Mouse (Mus musculus) myocyte (in vitro differentiated cells): Measurements from ENCODE around the gene Tfeb. TPM values are rescaled to one million over a fixed set of nuclear protein-coding genes. Genes with fewer than 3 reads are reported as not detected.

Experiments used
- H3K27me3 ChIP-seq: one replicate; pipeline ENCODE4 v1.6.1; 2011; ENCODE audit not compliant: control insufficient read depth, insufficient read depth, insufficient read length
- H3K36me3 ChIP-seq: one replicate; pipeline ENCODE4 v1.6.1; 2011; ENCODE audit not compliant: control insufficient read depth, insufficient read depth
- H3K4me2 ChIP-seq: one replicate; pipeline ENCODE4 v1.6.1; 2011; ENCODE audit warnings: low read depth, control low read depth
- H3K4me3 ChIP-seq: one replicate; pipeline ENCODE4 v1.5.1; 2011; ENCODE audit warnings: mild to moderate bottlenecking, control low read depth, moderate library complexity
- H3K79me2 ChIP-seq: one replicate; pipeline ENCODE4 v1.6.1; 2011; ENCODE audit not compliant: control insufficient read depth, insufficient read depth
- H3ac ChIP-seq: one replicate; pipeline ENCODE4 v1.6.1; 2011; ENCODE audit not compliant: control insufficient read depth, insufficient read length
- CEBPB ChIP-seq: IDR thresholded peaks from 2 replicates; pipeline ENCODE4 v1.6.1; 2011; ENCODE audit warnings: mild to moderate bottlenecking, moderate library complexity; ENCODE audit not compliant: poor library complexity, insufficient read depth, severe bottlenecking
- E2F4 ChIP-seq: IDR thresholded peaks from one replicate; pipeline ENCODE4 v1.6.1; 2011; ENCODE audit warnings: mild to moderate bottlenecking, control low read depth, moderate library complexity; ENCODE audit not compliant: insufficient read depth
- MAX ChIP-seq: IDR thresholded peaks from one replicate; pipeline ENCODE4 v1.6.1; 2011; ENCODE audit warnings: low read depth, mild to moderate bottlenecking, control low read depth
- MYOD1 ChIP-seq, 3 experiments: IDR thresholded peaks; one replicate each; pipeline ENCODE4 v1.6.1; 2011; ENCODE audit warnings: control low read depth in 2 of 3, low read depth in 2 of 3, mild to moderate bottlenecking in 2 of 3, moderate library complexity in 1 of 3; ENCODE audit not compliant: insufficient read length in 2 of 3, control insufficient read depth in 1 of 3
- MYOG ChIP-seq, 3 experiments: IDR thresholded peaks; one replicate each; pipeline ENCODE4 v1.6.1; 2011; ENCODE audit warnings: control low read depth in 2 of 3, low read depth in 2 of 3, mild to moderate bottlenecking in 2 of 3; ENCODE audit not compliant: insufficient read length in 2 of 3, control insufficient read depth in 1 of 3, insufficient read depth in 1 of 3
- POLR2A ChIP-seq: IDR thresholded peaks from one replicate; pipeline ENCODE4 v1.6.1; 2011; ENCODE audit warnings: low read depth, mild to moderate bottlenecking, control low read depth, moderate library complexity; ENCODE audit not compliant: insufficient read length
- POLR2AphosphoS2 ChIP-seq: IDR thresholded peaks from one replicate; pipeline ENCODE4 v1.6.1; 2011; ENCODE audit warnings: low read depth, control low read depth; ENCODE audit not compliant: insufficient read length
- REST ChIP-seq: IDR thresholded peaks from one replicate; pipeline ENCODE4 v1.6.1; 2011; ENCODE audit warnings: mild to moderate bottlenecking, control low read depth, moderate library complexity; ENCODE audit not compliant: insufficient read depth, insufficient read length
- SRF ChIP-seq: IDR thresholded peaks from one replicate; pipeline ENCODE4 v1.6.1; 2011; ENCODE audit warnings: low read depth; ENCODE audit not compliant: control insufficient read depth, insufficient read length
- TCF12 ChIP-seq: IDR thresholded peaks from one replicate; pipeline ENCODE4 v1.6.1; 2011; ENCODE audit warnings: mild to moderate bottlenecking, control low read depth; ENCODE audit not compliant: poor library complexity, insufficient read depth, severe bottlenecking
- TCF3 ChIP-seq: IDR thresholded peaks from one replicate; pipeline ENCODE4 v1.6.1; 2011; ENCODE audit warnings: low read depth, control low read depth; ENCODE audit not compliant: insufficient read length
- USF1 ChIP-seq: IDR thresholded peaks from one replicate; pipeline ENCODE4 v1.6.1; 2011; ENCODE audit warnings: low read depth, mild to moderate bottlenecking, control low read depth, moderate library complexity
- polyA plus RNA-seq: library from polyadenylated mRNA; unstranded; fragments of >200 nt; fragmentation: generic; extraction: Trizol; gene quantifications from one replicate; pipeline ENCODE4 v1.2.1, GENCODE M21; 2012; ENCODE audit warnings: missing spikeins

The Tfeb gene
- polyA plus RNA-seq, 1 experiment, result 16.5 TPM

GRCm38 (mm10) chr17:47738879-47739798 lies 2.3 kb downstream of the Tfeb start:
- no peaks in the 10 kb centered on the region for H3K36me3 ChIP-seq
- TF ChIP-seq TCF3 (no peak), MYOD1 (IDR thresholded peaks at IDR 0.05; ENCODE audit: control insufficient read depth in 1 of 3, insufficient read length in 2 of 3, low read depth in 2 of 3) (peak in 2 of 3 experiments; percentile 7 to 43), MYOG (IDR thresholded peaks at IDR 0.05; ENCODE audit: control insufficient read depth in 1 of 3, insufficient read depth in 1 of 3, insufficient read length in 2 of 3, low read depth in 2 of 3) (peak in 1 of 3 experiments; percentile 14)
- no peaks in the 10 kb centered on the region for H3K79me2 ChIP-seq
- no peaks in the 10 kb centered on the region for H3K27me3 ChIP-seq
- peak overlapping the region; percentile 93 for H3K4me2 ChIP-seq
- no peak overlapping the region for H3ac ChIP-seq
- peak overlapping the region; percentile 41 for H3K4me3 ChIP-seq

- no peaks in the 10 kb centered on the region for H3K27me3 ChIP-seq
- H3K4me3 ChIP-seq, result no peak overlapping the region
- TF ChIP-seq POLR2AphosphoS2 (no peak), TCF3 (no peak), E2F4 (no peak), USF1 (no peak), MYOD1 (IDR thresholded peaks at IDR 0.05; ENCODE audit: control insufficient read depth in 1 of 3, insufficient read length in 2 of 3, low read depth in 2 of 3) (no peak), MAX (no peak), REST (no peak), POLR2A (no peak), SRF (no peak), CEBPB (no peak), MYOG (IDR thresholded peaks at IDR 0.05; ENCODE audit: control insufficient read depth in 1 of 3, insufficient read depth in 1 of 3, insufficient read length in 2 of 3, low read depth in 2 of 3) (no peak), TCF12 (no peak)
- H3K4me2 ChIP-seq, result no peak overlapping the region
- H3K79me2 ChIP-seq, result no peaks in the 10 kb centered on the region
- no peak overlapping the region for H3ac ChIP-seq
- no peaks in the 10 kb centered on the region for H3K36me3 ChIP-seq
Observed at GRCm38 (mm10) chr17:47740186-47740585, 3.4 kb downstream of the Tfeb start.

GRCm38 (mm10) chr17:47742991-47743734 lies 6.3 kb downstream of the Tfeb start:
- Histone ChIP-seq H3K4me2 (no peak overlapping the region), H3ac (no peak overlapping the region), H3K79me2 (no peaks in the 10 kb centered on the region), H3K4me3 (no peak overlapping the region), H3K36me3 (no peaks in the 10 kb centered on the region), H3K27me3 (no peaks in the 10 kb centered on the region)
- TF ChIP-seq TCF3 (no peak), MYOD1 (IDR thresholded peaks at IDR 0.05; ENCODE audit: control insufficient read depth in 1 of 3, insufficient read length in 2 of 3, low read depth in 2 of 3) (no peak), USF1 (no peak), TCF12 (no peak), E2F4 (no peak)

GRCm38 (mm10) chr17:47744086-47744485 lies 7.3 kb downstream of the Tfeb start:
- H3K4me3 ChIP-seq, result no peak overlapping the region
- H3K4me2 ChIP-seq, result no peak overlapping the region
- no peak for TF ChIP-seq MYOD1 (IDR thresholded peaks at IDR 0.05; ENCODE audit: control insufficient read depth in 1 of 3, insufficient read length in 2 of 3, low read depth in 2 of 3)
- no peak for TF ChIP-seq MAX
- no peak for TF ChIP-seq POLR2AphosphoS2
- no peak for TF ChIP-seq REST
- TF ChIP-seq CEBPB, result no peak
- no peak for TF ChIP-seq SRF
- no peak for TF ChIP-seq POLR2A
- no peak for TF ChIP-seq TCF12
- no peak for TF ChIP-seq MYOG (IDR thresholded peaks at IDR 0.05; ENCODE audit: control insufficient read depth in 1 of 3, insufficient read depth in 1 of 3, insufficient read length in 2 of 3, low read depth in 2 of 3)
- no peak overlapping the region for H3ac ChIP-seq
- no peaks in the 10 kb centered on the region for H3K36me3 ChIP-seq
- H3K79me2 ChIP-seq, result no peaks in the 10 kb centered on the region
- H3K27me3 ChIP-seq, result no peaks in the 10 kb centered on the region
